Mouse (Mus musculus): ENCODE measurements around the gene Ccdc97. TPM values are rescaled to one million over a fixed set of nuclear protein-coding genes. Genes with fewer than 3 reads are reported as not detected.
A peak's percentile ranks its signal among the peaks of the same experiment; 100 is the strongest.

The Ccdc97 gene
- polyA plus RNA-seq, 1 experiment from 2014 or later = 30.2 TPM

DNA sequence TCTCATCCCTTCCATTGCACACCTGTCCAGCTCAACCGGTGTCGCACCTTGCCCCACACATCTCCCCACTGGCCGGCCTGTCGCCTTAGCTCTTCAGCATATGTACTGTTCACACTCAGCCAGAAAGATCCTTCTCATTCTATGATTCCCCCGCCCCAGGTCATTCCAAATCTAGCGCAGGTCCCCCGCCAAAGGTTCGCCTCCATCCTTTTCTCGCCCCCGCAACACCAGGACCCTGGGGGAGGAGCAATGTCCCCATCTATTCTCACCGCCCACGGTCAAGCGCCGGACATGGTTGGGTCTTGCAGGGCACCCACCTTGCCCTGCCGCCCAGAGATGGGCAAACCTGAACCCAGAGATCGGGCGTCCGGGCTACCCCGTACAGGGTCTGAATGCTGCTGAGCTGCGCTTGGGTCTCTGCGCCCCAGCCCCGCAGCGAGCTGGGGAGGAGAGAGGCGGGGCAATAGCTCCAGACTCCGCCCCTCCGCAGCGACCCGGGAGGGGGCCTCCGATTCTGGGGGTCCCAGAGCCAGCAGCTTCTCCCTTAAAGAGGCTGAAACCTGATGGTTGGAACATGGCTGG, 44.1 kb downstream of the Ccdc97 start, which contains the start of gene Tmem91:
Gene Tmem91, minus strand, starts transcription at position 448 of the 582 bp plus-strand sequence.
- 2% methylated on average over 29 of the region's 29 CpGs for WGBS
- peak within 1 kb of the TSS; percentile 54 for H3K4me3 ChIP-seq (replicated peaks)
- H3K4me1 ChIP-seq = peaks cover 27% of the 10 kb centered on the region
- no peaks in the 10 kb centered on the region for H3K9me3 ChIP-seq (replicated peaks)
- peak within 1 kb of the TSS; percentile 79 for H3K4me2 ChIP-seq
- no peaks in the 10 kb centered on the region for H3K36me3 ChIP-seq
- H3K27me3 ChIP-seq (replicated peaks) = peaks cover 27% of the 10 kb centered on the region; the same call in 1 of the 2 replicates
- no peak within 1 kb of the TSS for H3K27ac ChIP-seq (replicated peaks)
- peak within 1 kb of the TSS; percentile 65 for H3K9ac ChIP-seq (replicated peaks)
- peak; percentile 83 for ATAC-seq (ENCODE audit: low FRiP score)

DNA sequence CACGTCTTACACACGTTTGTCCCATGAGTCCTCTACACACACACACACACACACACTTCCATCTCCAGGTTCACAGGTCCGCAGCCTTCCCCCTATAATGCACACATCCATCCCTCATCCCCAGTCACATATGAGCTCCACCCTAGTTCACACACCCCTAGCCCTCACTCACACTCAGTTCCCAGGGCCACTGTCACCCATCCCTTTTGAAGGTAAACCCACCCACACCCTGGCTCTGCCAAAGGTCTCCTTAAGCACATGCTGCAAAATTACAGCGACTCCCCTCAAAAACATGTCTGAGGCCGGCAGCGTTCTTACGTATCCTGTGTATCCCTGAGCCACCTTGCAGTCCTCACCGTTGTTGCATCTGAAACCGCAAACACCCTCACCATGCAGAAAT, 44.6 kb downstream of the Ccdc97 start:
- ATAC-seq (ENCODE audit: low FRiP score) = peak; percentile 18; the same call in 1 of the 2 replicates

DNA sequence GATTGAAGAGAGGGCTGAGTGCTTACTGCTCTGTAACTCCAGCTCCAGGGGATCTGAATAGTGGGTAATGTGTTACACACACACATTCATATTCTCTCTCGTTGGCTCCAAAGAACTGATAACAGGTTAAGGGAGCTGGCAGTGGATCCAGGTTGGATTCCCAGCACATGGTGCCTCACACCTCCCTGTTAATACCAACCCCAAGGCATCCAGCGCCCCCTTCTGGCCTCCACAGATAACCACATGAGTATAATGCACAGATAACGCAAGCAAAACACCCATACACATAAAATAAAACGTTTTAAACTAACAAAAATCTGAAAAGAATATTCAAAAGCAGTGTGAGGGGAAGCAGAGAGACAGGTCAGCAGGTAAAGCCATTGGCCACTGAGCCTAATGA, 46.4 kb downstream of the Ccdc97 start:
- Histone ChIP-seq H3K4me2 (no peak overlapping the region), H3K9me3 (replicated peaks) (no peaks in the 10 kb centered on the region), H3K4me1 (peaks cover 26% of the 10 kb centered on the region), H3K36me3 (peaks cover 15% of the 10 kb centered on the region), H3K4me3 (replicated peaks) (no peak overlapping the region), H3K27me3 (replicated peaks) (peaks cover 25% of the 10 kb centered on the region; the same call in 1 of the 2 replicates), H3K27ac (replicated peaks) (no peak overlapping the region), H3K9ac (replicated peaks) (no peak overlapping the region)
- 49% methylated on average over 4 of the region's 4 CpGs for WGBS
- no peak for ATAC-seq (ENCODE audit: low FRiP score)

More for the DNA sequence above, 44.6 kb downstream of the Ccdc97 start:
- Histone ChIP-seq H3K4me2 (peak overlapping the region; percentile 79), H3K9ac (replicated peaks) (peak overlapping the region; percentile 65), H3K27me3 (replicated peaks) (peaks cover 27% of the 10 kb centered on the region; the same call in 1 of the 2 replicates), H3K9me3 (replicated peaks) (no peaks in the 10 kb centered on the region), H3K4me3 (replicated peaks) (peak overlapping the region; percentile 54), H3K36me3 (peaks cover under 1% of the 10 kb centered on the region; the same call in 1 of the 2 replicates), H3K4me1 (peaks cover 26% of the 10 kb centered on the region), H3K27ac (replicated peaks) (no peak overlapping the region)
- WGBS = 29% methylated on average over 9 of the region's 9 CpGs

DNA sequence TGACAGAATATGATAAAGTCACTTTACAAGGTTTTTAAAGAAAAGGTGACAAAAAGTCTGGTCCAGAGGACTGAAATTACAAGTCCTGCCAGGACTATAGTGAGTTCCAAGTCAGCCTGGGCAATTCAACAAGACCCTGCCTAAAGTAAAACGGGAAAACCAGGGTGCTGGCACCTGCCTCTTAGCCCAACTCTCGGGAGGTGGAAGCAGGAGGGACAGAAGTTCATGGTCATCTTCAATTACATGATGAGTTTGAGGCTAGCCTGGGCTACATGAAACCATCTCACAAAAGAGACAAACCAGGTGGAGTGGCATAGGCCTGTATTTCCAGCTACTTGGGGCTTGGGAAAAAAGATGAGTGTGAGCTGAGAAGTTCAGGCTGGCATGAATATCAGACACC, 47.2 kb downstream of the Ccdc97 start:
- no peak for ATAC-seq (ENCODE audit: low FRiP score)
- H3K27ac ChIP-seq (replicated peaks) = no peak overlapping the region
- H3K4me2 ChIP-seq = no peak overlapping the region
- no peak overlapping the region for H3K9ac ChIP-seq (replicated peaks)
- H3K9me3 ChIP-seq (replicated peaks) = no peaks in the 10 kb centered on the region
- H3K27me3 ChIP-seq (replicated peaks) = peaks cover 25% of the 10 kb centered on the region; the same call in 1 of the 2 replicates
- H3K4me3 ChIP-seq (replicated peaks) = no peak overlapping the region
- 74% methylated on average over 2 of the region's 2 CpGs for WGBS
- H3K4me1 ChIP-seq = peaks cover 22% of the 10 kb centered on the region
- peaks cover 19% of the 10 kb centered on the region for H3K36me3 ChIP-seq

DNA sequence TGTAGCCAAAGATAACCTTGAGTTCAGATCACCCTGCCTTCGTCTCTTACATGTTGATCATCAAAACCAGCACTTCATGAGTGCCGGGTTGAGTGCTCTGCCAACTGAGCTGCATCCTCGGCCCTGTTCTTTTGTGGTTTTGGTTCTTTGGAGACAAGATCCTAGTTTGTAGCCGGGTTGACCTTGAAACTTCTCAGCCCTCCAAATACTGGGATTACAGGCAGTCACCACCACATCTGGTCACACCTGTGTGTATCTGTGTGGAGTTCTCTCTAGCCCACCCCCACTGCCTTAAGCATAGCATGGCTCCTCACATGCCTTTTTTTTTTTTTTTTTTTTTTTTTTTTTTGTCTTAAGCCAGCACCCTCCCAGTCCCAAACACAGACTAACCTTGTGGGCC, 48.8 kb downstream of the Ccdc97 start:
- Histone ChIP-seq H3K9me3 (replicated peaks) (no peaks in the 10 kb centered on the region), H3K36me3 (peaks cover 28% of the 10 kb centered on the region), H3K4me1 (peaks cover 12% of the 10 kb centered on the region), H3K4me3 (replicated peaks) (no peak overlapping the region), H3K27me3 (replicated peaks) (peaks cover 20% of the 10 kb centered on the region; the same call in 1 of the 2 replicates), H3K4me2 (no peak overlapping the region), H3K27ac (replicated peaks) (no peak overlapping the region), H3K9ac (replicated peaks) (no peak overlapping the region)
- WGBS = 91% methylated on average over 4 of the region's 4 CpGs
- ATAC-seq (ENCODE audit: low FRiP score) = no peak

DNA sequence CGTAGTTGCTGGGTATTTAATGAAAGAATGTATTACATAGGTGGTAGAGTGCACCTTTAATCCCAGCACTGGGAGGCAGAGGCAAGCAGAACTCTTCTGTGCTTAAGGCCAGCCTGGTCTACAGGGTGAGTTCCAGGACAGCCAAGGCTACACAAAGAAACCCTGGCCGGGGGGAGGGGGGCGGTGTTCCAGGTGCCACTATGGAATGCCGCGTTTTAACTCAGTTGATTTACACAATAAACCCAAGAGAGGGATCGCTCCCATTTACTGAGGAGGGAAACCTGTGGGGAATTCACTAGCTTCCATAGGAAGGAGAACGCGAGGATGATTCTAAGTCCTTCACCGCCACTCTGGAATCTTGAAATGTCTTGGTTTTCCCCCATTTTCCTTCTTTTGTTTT, 49.3 kb downstream of the Ccdc97 start:
- ATAC-seq (ENCODE audit: low FRiP score) = no peak
- Histone ChIP-seq H3K4me2 (no peak overlapping the region), H3K27me3 (replicated peaks) (peaks cover 19% of the 10 kb centered on the region; the same call in 1 of the 2 replicates), H3K9me3 (replicated peaks) (no peaks in the 10 kb centered on the region), H3K4me1 (peaks cover 7% of the 10 kb centered on the region), H3K27ac (replicated peaks) (no peak overlapping the region), H3K4me3 (replicated peaks) (no peak overlapping the region), H3K9ac (replicated peaks) (no peak overlapping the region), H3K36me3 (peaks cover 30% of the 10 kb centered on the region)
- 78% methylated on average over 9 of the region's 9 CpGs for WGBS

DNA sequence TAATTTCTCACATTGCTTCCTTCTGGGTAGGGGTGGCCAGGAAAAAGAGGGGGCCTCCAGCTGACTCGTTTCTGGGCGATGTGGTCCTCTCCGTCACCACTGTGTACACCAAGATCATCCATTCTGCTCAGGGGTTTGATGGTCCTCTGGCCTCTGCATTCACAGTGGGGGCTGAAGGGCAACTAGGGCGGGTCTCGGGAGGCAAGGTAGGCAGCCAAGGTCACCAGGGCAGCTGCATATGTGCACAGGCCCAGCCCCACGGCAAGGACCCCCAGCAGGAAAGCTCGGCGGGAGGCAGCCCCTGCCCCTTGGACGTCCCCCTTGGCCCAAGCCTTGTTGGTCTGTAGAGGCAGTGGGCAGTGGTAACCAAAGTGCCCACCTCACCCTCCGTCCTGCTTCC, 49.7 kb downstream of the Ccdc97 start:
- 95% methylated on average over 10 of the region's 10 CpGs for WGBS
- no peak overlapping the region for H3K27ac ChIP-seq (replicated peaks)
- no peak overlapping the region for H3K4me3 ChIP-seq (replicated peaks)
- no peak overlapping the region for H3K9ac ChIP-seq (replicated peaks)
- ATAC-seq (ENCODE audit: low FRiP score) = no peak
- H3K27me3 ChIP-seq (replicated peaks) = peaks cover 14% of the 10 kb centered on the region; the same call in 1 of the 2 replicates
- peaks cover 34% of the 10 kb centered on the region for H3K36me3 ChIP-seq
- H3K4me2 ChIP-seq = no peak overlapping the region
- H3K4me1 ChIP-seq = peaks cover 2% of the 10 kb centered on the region
- H3K9me3 ChIP-seq (replicated peaks) = no peaks in the 10 kb centered on the region

DNA sequence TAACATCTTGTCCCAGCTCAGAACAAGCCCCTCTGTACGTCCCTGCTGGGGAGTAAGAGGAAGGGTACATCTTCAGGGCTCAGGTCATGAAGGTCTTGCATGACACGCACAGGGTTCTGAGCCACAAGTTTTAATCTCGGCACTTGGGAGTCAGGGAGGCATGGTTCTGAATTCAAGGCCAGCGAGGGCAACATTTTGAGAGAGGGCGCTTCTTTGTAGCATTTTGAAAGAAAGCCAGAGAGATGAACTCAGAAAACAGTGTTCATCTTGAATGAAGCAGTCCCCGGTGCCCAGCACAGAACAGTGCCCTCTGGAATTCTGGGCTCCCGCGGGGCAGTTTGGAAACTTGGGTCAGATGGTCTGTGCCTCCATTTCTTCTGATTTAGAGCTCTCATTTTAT, 52.5 kb downstream of the Ccdc97 start:
- H3K27ac ChIP-seq (replicated peaks) = no peak overlapping the region
- H3K9ac ChIP-seq (replicated peaks) = no peak overlapping the region
- H3K4me2 ChIP-seq = no peak overlapping the region
- peaks cover 41% of the 10 kb centered on the region for H3K36me3 ChIP-seq
- H3K4me1 ChIP-seq = no peaks in the 10 kb centered on the region
- H3K27me3 ChIP-seq (replicated peaks) = no peaks in the 10 kb centered on the region
- 96% methylated on average over 8 of the region's 8 CpGs for WGBS
- H3K9me3 ChIP-seq (replicated peaks) = no peaks in the 10 kb centered on the region
- H3K4me3 ChIP-seq (replicated peaks) = no peak overlapping the region
- ATAC-seq (ENCODE audit: low FRiP score) = no peak

Other genes with a start within 250 kb of the Ccdc97 start
- gene Ceacam1, start 241.5 kb downstream of the Ccdc97 start, polyA plus RNA-seq (2015; fragmentation: Nextera tagmentation; extraction: Ambion mirVana) = 1.1 and 3.4 TPM in 2 replicates
- gene Ceacam2, start 179.2 kb downstream of the Ccdc97 start, polyA plus RNA-seq (2015; fragmentation: Nextera tagmentation; extraction: Ambion mirVana) = 0.08 and 0.19 TPM in 2 replicates
- gene Erich4, start 103.2 kb downstream of the Ccdc97 start, polyA plus RNA-seq (2015; fragmentation: Nextera tagmentation; extraction: Ambion mirVana) = 0.20 TPM in 1 of 2 replicates, not detected in the other
- 48.2 and 49.5 TPM in 2 replicates for gene Dmac2, start 99.7 kb downstream of the Ccdc97 start, polyA plus RNA-seq (2015; fragmentation: Nextera tagmentation; extraction: Ambion mirVana)
- gene B3gnt8, start 92.4 kb downstream of the Ccdc97 start, polyA plus RNA-seq (2015; fragmentation: Nextera tagmentation; extraction: Ambion mirVana) = 1.8 and 5.3 TPM in 2 replicates
- gene Bckdha, start 60.1 kb downstream of the Ccdc97 start, polyA plus RNA-seq (2015; fragmentation: Nextera tagmentation; extraction: Ambion mirVana) = 39.6 and 49.5 TPM in 2 replicates
- gene Exosc5, start 59.9 kb downstream of the Ccdc97 start, polyA plus RNA-seq (2015; fragmentation: Nextera tagmentation; extraction: Ambion mirVana) = 36.8 and 55.4 TPM in 2 replicates
- 73.9 and 97.4 TPM in 2 replicates for gene Tmem91, start 43.9 kb downstream of the Ccdc97 start, polyA plus RNA-seq (2015; fragmentation: Nextera tagmentation; extraction: Ambion mirVana)
- gene B9d2, start 38.3 kb downstream of the Ccdc97 start, polyA plus RNA-seq (2015; fragmentation: Nextera tagmentation; extraction: Ambion mirVana) = 42.9 and 46.9 TPM in 2 replicates
- gene Tgfb1, start 32.1 kb downstream of the Ccdc97 start, polyA plus RNA-seq (2015; fragmentation: Nextera tagmentation; extraction: Ambion mirVana) = 0.88 and 1.8 TPM in 2 replicates
- gene Hnrnpul1, start 35.7 kb upstream of the Ccdc97 start, polyA plus RNA-seq (2015; fragmentation: Nextera tagmentation; extraction: Ambion mirVana) = 37.3 and 43.9 TPM in 2 replicates
- 27.6 and 35.8 TPM in 2 replicates for gene Axl, start 69.6 kb upstream of the Ccdc97 start, polyA plus RNA-seq (2015; fragmentation: Nextera tagmentation; extraction: Ambion mirVana)
- 2.8 and 6.1 TPM in 2 replicates for gene Cyp2s1, start 97.8 kb upstream of the Ccdc97 start, polyA plus RNA-seq (2015; fragmentation: Nextera tagmentation; extraction: Ambion mirVana)
- not detected in 2 replicates for gene Cyp2b10, start 178.5 kb upstream of the Ccdc97 start, polyA plus RNA-seq (2015; fragmentation: Nextera tagmentation; extraction: Ambion mirVana)

All from neural tube, embryonic 15.5 days (tissue).